Mouse (Mus musculus): ENCODE measurements around the gene Tnks2. TPM values are rescaled to one million over a fixed set of nuclear protein-coding genes. Genes with fewer than 3 reads are reported as not detected.
"Not testable (repeated sequence)": the region's sequence is repeated elsewhere in the genome, so short reads cannot be mapped to it uniquely, and the experiment has no call there.

The Tnks2 gene
- polyA plus RNA-seq, 1 experiment from 2014 or later, result 60.5 TPM

GRCm38 (mm10) chr19:36865905-36866304 is 31.9 kb downstream of the Tnks2 start:
- WGBS (ENCODE audit: insufficient replicate concordance), result 90% methylated on average over 5 of the region's 5 CpGs
- Histone ChIP-seq H3K36me3 (ENCODE audit: control insufficient read depth, insufficient read depth, low read length) (peaks cover 34% of the 10 kb centered on the region), H3K9ac (ENCODE audit: low read depth, low read length) (no peak overlapping the region)

GRCm38 (mm10) chr19:36867416-36867815 is 33.4 kb downstream of the Tnks2 start:
- ATAC-seq (replicated peaks; ENCODE audit: insufficient number of reproducible peaks, low FRiP score, low TSS enrichment), result no peak
- H3K9me3 ChIP-seq (replicated peaks; ENCODE audit: control insufficient read depth, low read length), result no peaks in the 10 kb centered on the region
- no peak overlapping the region for H3K27ac ChIP-seq (ENCODE audit: low read depth, low read length)
- H3K4me1 ChIP-seq (ENCODE audit: control insufficient read depth, insufficient read depth, low read length), result no peaks in the 10 kb centered on the region
- WGBS (ENCODE audit: insufficient replicate concordance), result 96% methylated on average over 8 of the region's 8 CpGs
- H3K4me3 ChIP-seq (ENCODE audit: low read depth, low read length), result no peak overlapping the region
- H3K9ac ChIP-seq (ENCODE audit: low read depth, low read length), result no peak overlapping the region
- no peak overlapping the region for H3K4me2 ChIP-seq
- H3K36me3 ChIP-seq (ENCODE audit: control insufficient read depth, insufficient read depth, low read length), result peaks cover 35% of the 10 kb centered on the region
- H3K27me3 ChIP-seq (ENCODE audit: control insufficient read depth, insufficient read depth, low read length), result no peaks in the 10 kb centered on the region

More at GRCm38 (mm10) chr19:36865905-36866304, 31.9 kb downstream of the Tnks2 start:
- no peak overlapping the region for H3K4me2 ChIP-seq
- no peak overlapping the region for H3K4me3 ChIP-seq (ENCODE audit: low read depth, low read length)
- no peaks in the 10 kb centered on the region for H3K9me3 ChIP-seq (replicated peaks; ENCODE audit: control insufficient read depth, low read length)
- no peak for ATAC-seq (replicated peaks; ENCODE audit: insufficient number of reproducible peaks, low FRiP score, low TSS enrichment)
- no peak overlapping the region for H3K27ac ChIP-seq (ENCODE audit: low read depth, low read length)
- H3K27me3 ChIP-seq (ENCODE audit: control insufficient read depth, insufficient read depth, low read length), result no peaks in the 10 kb centered on the region
- H3K4me1 ChIP-seq (ENCODE audit: control insufficient read depth, insufficient read depth, low read length), result no peaks in the 10 kb centered on the region

DNA sequence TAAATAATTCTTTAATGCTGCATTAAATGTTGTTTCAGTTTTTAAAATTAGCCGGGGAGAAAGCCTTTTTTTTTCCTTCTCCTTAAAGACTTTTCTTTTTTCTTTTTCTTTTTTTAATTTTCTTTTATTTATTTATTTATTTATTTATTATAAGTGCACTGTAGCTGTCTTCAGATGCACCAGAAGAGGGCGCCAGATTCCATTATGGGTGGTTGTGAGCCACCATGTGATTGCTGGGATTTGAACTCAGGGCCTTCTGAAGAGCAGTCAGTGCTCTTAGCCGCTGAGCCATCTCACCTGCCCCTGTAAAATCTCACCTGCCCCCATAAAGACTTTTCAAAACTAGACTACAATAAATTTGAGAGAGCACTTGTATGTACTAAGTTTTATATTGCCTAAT is 34.6 kb downstream of the Tnks2 start:
- H3K36me3 ChIP-seq (ENCODE audit: control insufficient read depth, insufficient read depth, low read length), result peaks cover 36% of the 10 kb centered on the region
- not testable (repeated sequence) for ATAC-seq (replicated peaks; ENCODE audit: insufficient number of reproducible peaks, low FRiP score, low TSS enrichment); H3K4me2 ChIP-seq; H3K9ac ChIP-seq (ENCODE audit: low read depth, low read length); H3K27me3 ChIP-seq (ENCODE audit: control insufficient read depth, insufficient read depth, low read length); H3K4me3 ChIP-seq (ENCODE audit: low read depth, low read length); H3K9me3 ChIP-seq (replicated peaks; ENCODE audit: control insufficient read depth, low read length); H3K4me1 ChIP-seq (ENCODE audit: control insufficient read depth, insufficient read depth, low read length); H3K27ac ChIP-seq (ENCODE audit: low read depth, low read length)
- 81% methylated on average over 3 of the region's 3 CpGs for WGBS (ENCODE audit: insufficient replicate concordance)

DNA sequence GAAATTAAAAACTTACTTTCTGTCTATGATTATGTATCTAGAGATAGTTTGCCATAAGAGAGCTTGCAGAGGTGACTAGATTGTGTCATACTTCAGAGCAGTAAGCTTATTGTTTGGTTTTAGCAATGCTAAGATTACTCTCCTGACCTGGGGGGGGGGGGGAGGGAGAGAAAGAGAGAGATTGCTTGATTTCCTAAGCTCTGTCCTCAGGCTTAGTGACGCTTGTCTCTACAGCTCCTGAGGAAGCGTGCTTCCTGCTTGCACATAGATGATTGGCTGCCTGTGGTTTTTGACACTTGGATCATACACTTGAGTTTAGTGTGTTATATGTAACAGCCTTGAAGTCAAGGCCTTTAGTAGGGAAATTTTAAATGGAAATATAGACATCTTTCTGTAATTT is 40.6 kb downstream of the Tnks2 start:
- Histone ChIP-seq H3K9ac (ENCODE audit: low read depth, low read length) (no peak overlapping the region), H3K27me3 (ENCODE audit: control insufficient read depth, insufficient read depth, low read length) (no peaks in the 10 kb centered on the region), H3K9me3 (replicated peaks; ENCODE audit: control insufficient read depth, low read length) (no peaks in the 10 kb centered on the region), H3K4me1 (ENCODE audit: control insufficient read depth, insufficient read depth, low read length) (peaks cover 6% of the 10 kb centered on the region), H3K27ac (ENCODE audit: low read depth, low read length) (no peak overlapping the region), H3K36me3 (ENCODE audit: control insufficient read depth, insufficient read depth, low read length) (peaks cover 32% of the 10 kb centered on the region), H3K4me3 (ENCODE audit: low read depth, low read length) (no peak overlapping the region), H3K4me2 (no peak overlapping the region)
- 84% methylated on average over 2 of the region's 2 CpGs for WGBS (ENCODE audit: insufficient replicate concordance)
- no peak for ATAC-seq (replicated peaks; ENCODE audit: insufficient number of reproducible peaks, low FRiP score, low TSS enrichment)

DNA sequence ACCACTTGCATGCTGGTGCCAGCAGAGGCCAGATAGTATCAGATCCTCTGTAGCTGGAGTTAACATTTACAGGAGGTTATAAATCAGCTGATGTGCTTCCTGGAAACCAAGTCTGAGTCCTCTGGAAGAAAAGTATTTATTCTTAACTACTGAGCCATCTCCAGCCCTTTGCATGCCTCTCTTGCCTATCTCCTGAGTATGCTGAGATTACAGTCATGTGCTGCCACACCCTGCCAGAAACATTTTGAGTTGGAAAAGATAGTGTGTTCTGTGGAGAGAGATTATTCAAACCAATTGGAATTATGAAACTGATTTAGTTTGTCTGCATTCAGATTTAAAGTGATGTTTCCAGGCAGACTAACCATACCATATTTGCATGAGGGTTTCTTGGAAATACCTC is 43.3 kb downstream of the Tnks2 start:
- H3K9ac ChIP-seq (ENCODE audit: low read depth, low read length), result no peak overlapping the region

GRCm38 (mm10) chr19:36878743-36879495 is 44.9 kb downstream of the Tnks2 start:
- Histone ChIP-seq H3K27ac (ENCODE audit: low read depth, low read length) (peak overlapping the region; percentile 81), H3K27me3 (ENCODE audit: control insufficient read depth, insufficient read depth, low read length) (no peaks in the 10 kb centered on the region), H3K4me1 (ENCODE audit: control insufficient read depth, insufficient read depth, low read length) (peaks cover 6% of the 10 kb centered on the region), H3K4me2 (peak overlapping the region; percentile 22), H3K36me3 (ENCODE audit: control insufficient read depth, insufficient read depth, low read length) (peaks cover 35% of the 10 kb centered on the region), H3K9me3 (replicated peaks; ENCODE audit: control insufficient read depth, low read length) (no peaks in the 10 kb centered on the region), H3K9ac (ENCODE audit: low read depth, low read length) (no peak overlapping the region), H3K4me3 (ENCODE audit: low read depth, low read length) (no peak overlapping the region)
- WGBS (ENCODE audit: insufficient replicate concordance), result 59% methylated on average over 11 of the region's 11 CpGs
- ATAC-seq (replicated peaks; ENCODE audit: insufficient number of reproducible peaks, low FRiP score, low TSS enrichment), result peak; percentile 84

More for the DNA sequence above, 43.3 kb downstream of the Tnks2 start:
- no peaks in the 10 kb centered on the region for H3K27me3 ChIP-seq (ENCODE audit: control insufficient read depth, insufficient read depth, low read length)
- H3K4me3 ChIP-seq (ENCODE audit: low read depth, low read length), result no peak overlapping the region
- H3K36me3 ChIP-seq (ENCODE audit: control insufficient read depth, insufficient read depth, low read length), result peaks cover 35% of the 10 kb centered on the region
- H3K4me2 ChIP-seq, result no peak overlapping the region
- H3K27ac ChIP-seq (ENCODE audit: low read depth, low read length), result no peak overlapping the region
- H3K4me1 ChIP-seq (ENCODE audit: control insufficient read depth, insufficient read depth, low read length), result peaks cover 6% of the 10 kb centered on the region
- ATAC-seq (replicated peaks; ENCODE audit: insufficient number of reproducible peaks, low FRiP score, low TSS enrichment), result no peak
- H3K9me3 ChIP-seq (replicated peaks; ENCODE audit: control insufficient read depth, low read length), result no peaks in the 10 kb centered on the region

DNA sequence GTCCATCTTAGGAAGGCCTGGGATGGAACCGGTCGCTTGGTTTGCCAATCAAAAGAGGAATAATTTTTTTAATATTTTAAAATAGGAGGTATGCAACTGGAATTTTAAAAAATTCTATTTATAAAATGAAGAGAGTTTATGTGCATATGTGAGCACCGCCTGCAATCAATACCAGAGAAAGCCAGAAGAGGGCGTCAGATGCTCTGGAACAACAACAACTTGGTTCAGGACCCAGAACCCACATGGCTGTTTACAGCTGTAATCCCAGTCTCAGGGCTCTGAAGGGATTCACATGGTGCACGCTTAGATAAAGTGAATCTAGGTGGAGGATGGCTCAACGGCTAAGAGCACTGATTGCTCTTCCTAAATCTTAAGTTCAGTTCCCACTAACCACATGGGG is 49.1 kb downstream of the Tnks2 start:
- Histone ChIP-seq H3K36me3 (ENCODE audit: control insufficient read depth, insufficient read depth, low read length) (peaks cover 41% of the 10 kb centered on the region), H3K4me1 (ENCODE audit: control insufficient read depth, insufficient read depth, low read length) (peaks cover 2% of the 10 kb centered on the region; the same call in 1 of the 2 replicates), H3K27me3 (ENCODE audit: control insufficient read depth, insufficient read depth, low read length) (no peaks in the 10 kb centered on the region), H3K27ac (ENCODE audit: low read depth, low read length) (no peak overlapping the region), H3K4me3 (ENCODE audit: low read depth, low read length) (no peak overlapping the region), H3K9ac (ENCODE audit: low read depth, low read length) (no peak overlapping the region), H3K9me3 (replicated peaks; ENCODE audit: control insufficient read depth, low read length) (no peaks in the 10 kb centered on the region), H3K4me2 (no peak overlapping the region)
- 79% methylated on average over 6 of the region's 6 CpGs for WGBS (ENCODE audit: insufficient replicate concordance)
- no peak for ATAC-seq (replicated peaks; ENCODE audit: insufficient number of reproducible peaks, low FRiP score, low TSS enrichment)

- no peaks in the 10 kb centered on the region for H3K9me3 ChIP-seq (replicated peaks; ENCODE audit: control insufficient read depth, low read length)
- peaks cover 46% of the 10 kb centered on the region for H3K36me3 ChIP-seq (ENCODE audit: control insufficient read depth, insufficient read depth, low read length)
- H3K27me3 ChIP-seq (ENCODE audit: control insufficient read depth, insufficient read depth, low read length), result no peaks in the 10 kb centered on the region
- no peaks in the 10 kb centered on the region for H3K4me1 ChIP-seq (ENCODE audit: control insufficient read depth, insufficient read depth, low read length)
- H3K4me3 ChIP-seq (ENCODE audit: low read depth, low read length), result no peak overlapping the region
- H3K27ac ChIP-seq (ENCODE audit: low read depth, low read length), result no peak overlapping the region
- no peak overlapping the region for H3K4me2 ChIP-seq
- WGBS (ENCODE audit: insufficient replicate concordance), result 84% methylated on average over 2 of the region's 2 CpGs
- ATAC-seq (replicated peaks; ENCODE audit: insufficient number of reproducible peaks, low FRiP score, low TSS enrichment), result no peak
- no peak overlapping the region for H3K9ac ChIP-seq (ENCODE audit: low read depth, low read length)
Observed at GRCm38 (mm10) chr19:36886316-36886715, 52.3 kb downstream of the Tnks2 start.

DNA sequence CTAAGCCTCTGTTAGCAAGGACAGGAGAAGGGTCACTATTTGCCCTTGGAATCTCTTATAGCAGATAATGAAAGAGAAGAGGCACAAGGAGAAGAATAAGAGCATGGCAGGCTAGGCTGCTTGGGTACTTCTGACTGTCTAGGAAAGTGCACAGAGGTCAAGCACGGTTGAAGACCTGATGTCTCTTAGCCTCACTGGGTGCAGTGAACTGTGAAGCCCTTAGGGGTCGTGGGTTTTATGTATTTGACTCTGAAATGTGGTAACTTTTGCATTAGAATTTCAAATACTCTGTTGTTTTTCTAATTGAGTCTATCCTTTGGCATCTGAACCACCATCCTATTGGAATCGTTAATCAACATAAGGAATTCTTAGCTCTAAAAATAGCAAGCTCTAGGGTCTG is 53.7 kb downstream of the Tnks2 start:
- ATAC-seq (replicated peaks; ENCODE audit: insufficient number of reproducible peaks, low FRiP score, low TSS enrichment), result no peak
- H3K4me2 ChIP-seq, result no peak overlapping the region
- H3K9me3 ChIP-seq (replicated peaks; ENCODE audit: control insufficient read depth, low read length), result no peaks in the 10 kb centered on the region
- H3K4me3 ChIP-seq (ENCODE audit: low read depth, low read length), result no peak overlapping the region
- no peaks in the 10 kb centered on the region for H3K27me3 ChIP-seq (ENCODE audit: control insufficient read depth, insufficient read depth, low read length)
- H3K36me3 ChIP-seq (ENCODE audit: control insufficient read depth, insufficient read depth, low read length), result peaks cover 43% of the 10 kb centered on the region
- WGBS (ENCODE audit: insufficient replicate concordance), result 74% methylated on average over 3 of the region's 3 CpGs
- no peak overlapping the region for H3K27ac ChIP-seq (ENCODE audit: low read depth, low read length)
- no peak overlapping the region for H3K9ac ChIP-seq (ENCODE audit: low read depth, low read length)
- H3K4me1 ChIP-seq (ENCODE audit: control insufficient read depth, insufficient read depth, low read length), result no peaks in the 10 kb centered on the region
